Mouse (Mus musculus): ENCODE data around the gene Dnajc11. TPM values are rescaled to one million over a fixed set of nuclear protein-coding genes. Genes with fewer than 3 reads are reported as not detected.

Gene Dnajc11
- polyA plus RNA-seq, 1 experiment from 2014 or later: 23.0 TPM

- Histone ChIP-seq H3K9me3 (ENCODE audit: low read length) (no peaks in the 10 kb centered on the region), H3K9ac (replicated peaks; ENCODE audit: low read depth) (no peak overlapping the region), H3K4me3 (ENCODE audit: low read depth, low read length) (no peak overlapping the region), H3K4me2 (replicated peaks; ENCODE audit: low read depth, low read length) (no peak overlapping the region), H3K27me3 (replicated peaks; ENCODE audit: insufficient read depth, low read length) (no peaks in the 10 kb centered on the region), H3K36me3 (ENCODE audit: insufficient read depth, low read length) (no peaks in the 10 kb centered on the region), H3K4me1 (ENCODE audit: insufficient read depth, low read depth, low read length) (peaks cover 9% of the 10 kb centered on the region; the same call in 1 of the 2 replicates), H3K27ac (ENCODE audit: low read length) (peak overlapping the region; percentile 54; the same call in 1 of the 2 replicates)
- DNase-seq (ENCODE audit: low spot score) (no peak), ATAC-seq (no peak)
- 67% methylated on average over 4 of the region's 4 CpGs for WGBS
- TF ChIP-seq CTCF (IDR thresholded peaks at IDR 0.05) (peak; percentile 16; the same call in 1 of the 2 replicates), EP300 (IDR thresholded peaks at IDR 0.05) (no peak)
These were observed 67.8 kb downstream of the Dnajc11 start for GRCm38 (mm10) chr4:152001335-152001734.

- Histone ChIP-seq H3K27me3 (replicated peaks; ENCODE audit: insufficient read depth, low read length) (no peaks in the 10 kb centered on the region), H3K36me3 (ENCODE audit: insufficient read depth, low read length) (no peaks in the 10 kb centered on the region), H3K4me3 (ENCODE audit: low read depth, low read length) (no peak overlapping the region), H3K9me3 (ENCODE audit: low read length) (no peaks in the 10 kb centered on the region), H3K4me2 (replicated peaks; ENCODE audit: low read depth, low read length) (no peak overlapping the region), H3K27ac (ENCODE audit: low read length) (peak overlapping the region; percentile 54), H3K9ac (replicated peaks; ENCODE audit: low read depth) (no peak overlapping the region), H3K4me1 (ENCODE audit: insufficient read depth, low read depth, low read length) (peaks cover 9% of the 10 kb centered on the region; the same call in 1 of the 2 replicates)
- peak; percentile 60 for ATAC-seq
- DNase-seq (ENCODE audit: low spot score): peak; percentile 70
- no peak for TF ChIP-seq CTCF (IDR thresholded peaks at IDR 0.05)
- no peak; the same call in 1 of the 2 replicates for TF ChIP-seq EP300 (IDR thresholded peaks at IDR 0.05)
- 67% methylated on average over 3 of the region's 3 CpGs for WGBS
These were observed 68.6 kb downstream of the Dnajc11 start for GRCm38 (mm10) chr4:152002063-152002462.

GRCm38 (mm10) chr4:152006137-152006536, 72.6 kb downstream of the Dnajc11 start:
- TF ChIP-seq EP300 (IDR thresholded peaks at IDR 0.05) (no peak), CTCF (IDR thresholded peaks at IDR 0.05) (peak; percentile 53)
- Histone ChIP-seq H3K27ac (ENCODE audit: low read length) (no peak overlapping the region), H3K4me2 (replicated peaks; ENCODE audit: low read depth, low read length) (no peak overlapping the region), H3K4me1 (ENCODE audit: insufficient read depth, low read depth, low read length) (peaks cover 18% of the 10 kb centered on the region), H3K36me3 (ENCODE audit: insufficient read depth, low read length) (no peaks in the 10 kb centered on the region), H3K27me3 (replicated peaks; ENCODE audit: insufficient read depth, low read length) (no peaks in the 10 kb centered on the region), H3K9me3 (ENCODE audit: low read length) (no peaks in the 10 kb centered on the region), H3K9ac (replicated peaks; ENCODE audit: low read depth) (no peak overlapping the region), H3K4me3 (ENCODE audit: low read depth, low read length) (no peak overlapping the region)
- no peak for ATAC-seq
- no peak for DNase-seq (ENCODE audit: low spot score)
- 77% methylated on average over 6 of the region's 6 CpGs for WGBS

GRCm38 (mm10) chr4:152006812-152007211, 73.3 kb downstream of the Dnajc11 start:
- Histone ChIP-seq H3K4me1 (ENCODE audit: insufficient read depth, low read depth, low read length) (peaks cover 18% of the 10 kb centered on the region), H3K4me3 (ENCODE audit: low read depth, low read length) (no peak overlapping the region), H3K9ac (replicated peaks; ENCODE audit: low read depth) (no peak overlapping the region), H3K27me3 (replicated peaks; ENCODE audit: insufficient read depth, low read length) (no peaks in the 10 kb centered on the region), H3K4me2 (replicated peaks; ENCODE audit: low read depth, low read length) (no peak overlapping the region), H3K27ac (ENCODE audit: low read length) (peak overlapping the region; percentile 97), H3K36me3 (ENCODE audit: insufficient read depth, low read length) (no peaks in the 10 kb centered on the region), H3K9me3 (ENCODE audit: low read length) (no peaks in the 10 kb centered on the region)
- ATAC-seq (no peak), DNase-seq (ENCODE audit: low spot score) (no peak)
- WGBS: 44% methylated on average over 3 of the region's 3 CpGs
- TF ChIP-seq EP300 (IDR thresholded peaks at IDR 0.05) (no peak), CTCF (IDR thresholded peaks at IDR 0.05) (no peak)

GRCm38 (mm10) chr4:152007481-152008147, 74.1 kb downstream of the Dnajc11 start:
- peak overlapping the region; percentile 74 for H3K4me3 ChIP-seq (ENCODE audit: low read depth, low read length)
- 8% methylated on average over 8 of the region's 8 CpGs for WGBS
- TF ChIP-seq CTCF (IDR thresholded peaks at IDR 0.05) (no peak), EP300 (IDR thresholded peaks at IDR 0.05) (no peak)
- H3K4me2 ChIP-seq (replicated peaks; ENCODE audit: low read depth, low read length): peak overlapping the region; percentile 100
- peak; percentile 83 for DNase-seq (ENCODE audit: low spot score)
- H3K4me1 ChIP-seq (ENCODE audit: insufficient read depth, low read depth, low read length): peaks cover 18% of the 10 kb centered on the region
- ATAC-seq: peak; percentile 20
- peak overlapping the region; percentile 97 for H3K27ac ChIP-seq (ENCODE audit: low read length)
- no peaks in the 10 kb centered on the region for H3K9me3 ChIP-seq (ENCODE audit: low read length)
- peaks cover 2% of the 10 kb centered on the region; the same call in 1 of the 2 replicates for H3K36me3 ChIP-seq (ENCODE audit: insufficient read depth, low read length)
- H3K9ac ChIP-seq (replicated peaks; ENCODE audit: low read depth): peak overlapping the region; percentile 73; the same call in 1 of the 2 replicates
- H3K27me3 ChIP-seq (replicated peaks; ENCODE audit: insufficient read depth, low read length): no peaks in the 10 kb centered on the region

- H3K4me1 ChIP-seq (ENCODE audit: insufficient read depth, low read depth, low read length): peaks cover 18% of the 10 kb centered on the region
- no peak for TF ChIP-seq CTCF (IDR thresholded peaks at IDR 0.05)
- H3K9ac ChIP-seq (replicated peaks; ENCODE audit: low read depth): peak overlapping the region; percentile 73
- DNase-seq (ENCODE audit: low spot score) (peak; percentile 58), ATAC-seq (peak; percentile 16; the same call in 1 of the 2 replicates)
- H3K9me3 ChIP-seq (ENCODE audit: low read length): no peaks in the 10 kb centered on the region
- peak overlapping the region; percentile 74 for H3K4me3 ChIP-seq (ENCODE audit: low read depth, low read length)
- peaks cover 7% of the 10 kb centered on the region; the same call in 1 of the 2 replicates for H3K36me3 ChIP-seq (ENCODE audit: insufficient read depth, low read length)
- no peaks in the 10 kb centered on the region for H3K27me3 ChIP-seq (replicated peaks; ENCODE audit: insufficient read depth, low read length)
- H3K27ac ChIP-seq (ENCODE audit: low read length): peak overlapping the region; percentile 97
- peak overlapping the region; percentile 100 for H3K4me2 ChIP-seq (replicated peaks; ENCODE audit: low read depth, low read length)
- whole genome bisulfite sequencing: under 1% methylated on average over 14 of the region's 14 CpGs
These were observed 74.6 kb downstream of the Dnajc11 start for GRCm38 (mm10) chr4:152008148-152008500.

All from lung, postnatal 0 days (tissue).